Mouse (Mus musculus) left cerebral cortex, adult 18-20 months (tissue): ENCODE measurements around the gene Rps5. TPM values are rescaled to one million over a fixed set of nuclear protein-coding genes. Genes with fewer than 3 reads are reported as not detected.
"Not testable (repeated sequence)": the region's sequence is repeated elsewhere in the genome, so short reads cannot be mapped to it uniquely, and the experiment has no call there.

Experiments used
- DNase-seq, 2 experiments: peaks; one replicate each; pipeline ENCODE4 v3.0.0; 2021 to 2022; ENCODE audit warnings: low spot score in 2 of 2, mixed read lengths in 1 of 2
- long read RNA-seq, 2 experiments: library from polyadenylated mRNA; stranded (forward); transcript quantifications; one replicate each; pipeline ENCODE4 v2.0.0; 2021
- total RNA-seq, 2 experiments: library from RNA; stranded (reverse); gene quantifications; 2 replicates each; pipeline ENCODE4 v1.2.3; 2021

The Rps5 gene
- total RNA-seq = 100 to 1,000 TPM; 402 to 450 TPM
- long read RNA-seq, experiment 1, transcript Rps5-201 (6 exons, 761 nt) = major isoform, 103 of 111 reads
- long read RNA-seq, experiment 1, partial matches to known transcripts = 6 of 111 reads
- long read RNA-seq, experiment 1, other reads (novel, unspliced or antisense) = 1 of 111 reads
- long read RNA-seq, experiment 2, transcript Rps5-201 (6 exons, 761 nt) = major isoform, 82 of 88 reads
- long read RNA-seq, experiment 2, partial matches to known transcripts = 2 of 88 reads
- long read RNA-seq, experiment 2, other reads (novel, unspliced or antisense) = 3 of 88 reads

DNA sequence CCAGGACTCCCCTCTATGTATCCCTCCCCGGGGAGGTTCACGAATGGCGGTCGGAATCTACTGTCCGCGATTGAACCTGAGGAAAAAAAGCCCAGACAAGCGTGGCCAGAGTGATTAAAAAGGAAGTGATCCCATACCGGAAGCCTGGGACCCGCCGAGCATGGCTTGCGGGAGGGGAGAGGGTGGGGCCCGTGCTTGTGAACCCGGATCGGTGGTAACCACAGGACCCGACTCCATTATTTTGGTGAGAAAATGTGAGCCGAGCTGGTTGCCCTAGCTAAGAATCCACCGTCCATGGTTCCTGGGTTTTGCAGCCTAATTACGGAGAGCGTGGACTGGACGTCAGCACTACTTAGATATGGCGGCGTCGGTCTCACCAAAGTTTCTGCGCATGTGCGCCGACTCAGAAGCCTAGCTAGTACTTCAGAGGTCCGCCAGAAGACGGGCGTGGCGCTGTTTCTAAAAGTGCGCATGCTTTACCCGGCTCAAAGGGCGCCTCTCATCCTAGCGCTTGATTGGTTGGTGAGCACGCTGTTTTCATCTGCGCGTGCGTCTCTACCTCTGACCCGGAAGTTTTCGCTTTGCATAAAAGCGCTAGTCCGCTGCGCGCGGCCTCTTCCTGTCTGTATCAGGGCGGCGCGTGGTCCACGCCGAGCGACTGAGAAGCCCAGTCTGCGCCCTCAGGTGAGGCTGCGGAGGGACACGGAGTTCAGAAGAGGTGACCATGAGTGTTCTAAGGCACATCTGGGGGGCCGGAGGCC, at the start of gene Rps5:
TSS of gene Rps5 (plus strand) at position 586 of the 761 bp plus-strand sequence.
- peak; percentile 98 to 99 for DNase-seq

DNA sequence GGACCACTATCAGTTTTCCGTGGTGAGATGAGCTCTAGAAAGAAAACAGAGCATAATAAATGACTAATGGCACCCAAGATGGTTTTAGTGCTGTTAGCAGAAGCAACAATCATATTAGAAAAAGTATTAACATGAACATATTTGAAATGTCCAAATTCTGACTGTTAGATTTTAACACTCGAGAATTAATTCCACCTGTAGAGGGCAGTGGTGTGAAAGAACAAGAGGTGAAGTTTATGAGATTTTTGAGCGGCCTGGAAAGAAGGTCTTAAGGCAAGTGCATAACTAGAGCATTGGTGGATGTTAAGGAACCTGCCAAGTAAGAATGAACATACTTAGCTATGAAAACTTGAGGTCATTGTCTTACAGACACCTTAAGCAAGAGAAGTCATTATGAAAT, 47.8 kb upstream of the Rps5 start:
- no peak for DNase-seq

DNA sequence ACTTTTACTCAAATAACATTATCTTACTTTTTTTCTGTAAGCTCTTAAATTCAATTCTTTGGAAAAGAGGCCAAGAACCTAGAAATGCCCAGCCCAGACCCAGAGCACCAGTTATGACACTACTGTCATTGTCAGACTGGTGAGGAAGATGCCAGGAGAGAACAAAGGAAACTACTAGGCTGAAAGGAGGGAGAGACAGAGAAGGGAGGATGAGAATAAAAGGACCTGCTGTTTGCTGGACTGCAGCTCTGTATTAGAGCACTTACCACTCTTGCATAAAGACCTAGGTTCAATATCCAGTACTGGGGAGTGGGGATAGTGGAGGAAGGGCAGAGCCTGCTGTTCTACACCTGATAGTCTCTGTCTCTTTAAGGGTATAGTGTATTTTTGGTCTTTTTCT, 42.1 kb upstream of the Rps5 start:
- no peak for DNase-seq

DNA sequence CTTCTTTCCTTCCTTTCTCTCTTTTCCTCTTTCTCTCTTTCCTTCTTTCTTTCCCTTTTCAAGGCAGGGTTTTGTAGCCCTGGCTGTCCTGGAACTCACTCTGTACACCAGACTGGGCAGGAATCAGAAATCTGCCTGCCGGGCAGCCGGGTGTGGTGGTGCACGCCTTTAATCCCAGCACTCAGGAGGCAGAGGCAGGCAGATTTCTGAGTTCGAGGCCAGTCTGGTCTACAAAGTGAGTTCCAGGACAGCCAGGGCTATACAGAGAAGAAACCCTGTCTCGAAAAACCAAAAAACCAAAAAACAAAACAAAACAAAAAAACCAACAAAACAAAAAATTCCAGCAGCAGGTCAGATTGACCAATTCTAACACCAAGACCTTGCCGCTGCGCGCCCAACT, 41.6 kb upstream of the Rps5 start:
- not testable (repeated sequence) for DNase-seq

DNA sequence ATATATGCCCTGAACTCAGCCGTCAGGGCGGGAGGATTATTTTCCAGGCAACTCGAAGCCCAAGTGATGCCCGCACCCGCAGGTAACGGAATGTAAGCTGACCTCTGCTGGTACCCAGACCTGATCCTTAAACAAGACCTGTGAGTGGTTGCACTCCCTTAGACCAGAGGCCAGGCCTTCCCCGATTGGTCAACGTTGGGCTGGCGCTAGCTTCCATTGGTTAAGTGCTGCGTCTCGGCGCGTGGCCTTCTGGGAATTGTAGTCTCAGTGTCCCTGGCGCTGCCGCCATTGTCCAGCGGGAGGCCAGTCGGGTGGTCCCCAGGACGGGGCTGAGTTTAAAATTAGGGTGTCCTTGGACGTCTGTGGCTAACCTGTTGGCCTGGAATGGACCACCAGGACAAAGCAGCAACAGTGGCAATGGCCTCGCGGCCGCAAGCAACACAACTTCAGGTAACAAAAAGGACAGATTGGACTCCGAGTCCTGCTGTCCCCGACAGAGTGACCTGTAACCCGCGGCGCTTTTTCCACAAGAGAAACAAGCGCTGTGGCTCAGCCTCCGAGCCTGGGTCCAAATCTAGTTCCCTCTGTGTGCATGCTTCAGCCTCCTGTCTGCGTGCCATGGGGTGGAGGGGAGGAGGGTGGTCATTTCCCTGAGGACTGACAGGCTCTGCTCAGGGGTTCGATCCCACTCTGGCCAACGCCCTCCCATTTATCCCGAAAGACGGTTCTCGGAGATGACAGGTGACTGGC, 41.0 kb upstream of the Rps5 start, which contains the start of gene Zfp128:
TSS of gene Zfp128 (plus strand) at position 267 of the 750 bp plus-strand sequence.
- peak; percentile 96 to 97 for DNase-seq

DNA sequence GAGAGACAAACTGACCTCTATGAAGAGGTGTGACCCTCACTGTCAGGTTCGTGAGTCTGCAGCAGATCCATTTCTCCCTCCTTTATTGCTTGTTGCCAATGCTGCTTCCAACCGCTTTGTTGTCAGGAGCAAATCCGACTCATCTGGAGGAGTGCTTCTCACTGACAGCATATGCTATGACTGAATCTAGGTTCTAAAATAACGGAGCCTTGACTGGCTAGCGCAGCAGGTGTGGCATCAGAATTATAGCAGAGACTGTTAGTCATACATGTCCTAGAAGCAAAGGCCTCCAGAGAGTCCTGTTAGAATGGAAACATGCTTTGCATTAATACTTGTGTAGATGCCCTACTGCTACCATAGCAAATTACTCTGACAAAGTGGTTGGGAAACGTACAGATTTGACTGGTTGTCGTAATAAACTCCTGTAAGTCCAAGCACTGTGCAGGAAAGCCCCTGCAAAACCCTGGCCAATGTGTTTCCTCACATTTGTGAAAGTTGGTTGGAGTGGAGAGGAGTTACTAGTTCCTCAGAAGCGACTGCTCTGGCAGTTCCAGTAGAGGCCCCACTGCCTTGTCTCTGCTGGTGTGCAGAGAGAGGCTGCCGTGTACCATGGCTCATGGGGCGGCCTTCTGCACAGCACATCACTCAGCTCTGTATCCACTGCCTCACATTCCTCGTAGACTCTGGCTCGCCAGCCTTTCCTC, 35.4 kb upstream of the Rps5 start:
- no peak for DNase-seq

DNA sequence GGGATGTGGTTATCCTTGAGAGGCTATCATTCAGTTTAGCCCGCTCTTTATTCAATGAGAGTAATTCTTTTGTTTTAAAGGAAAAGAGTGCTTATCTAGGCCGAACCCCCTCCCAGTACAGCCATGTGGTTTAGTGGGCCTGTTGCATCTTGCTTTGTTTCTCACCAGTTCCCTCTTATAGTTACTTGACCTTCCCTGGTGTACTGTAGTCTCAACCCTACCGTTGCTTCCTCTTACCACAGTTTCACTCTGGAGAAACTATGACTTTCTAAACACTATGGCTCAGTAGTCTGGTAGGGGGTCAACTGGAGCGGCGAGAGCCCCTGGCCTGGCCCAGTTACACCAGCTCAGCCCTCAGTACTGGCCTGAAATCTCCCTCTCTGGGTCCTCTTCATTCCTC, 34.5 kb upstream of the Rps5 start:
- no peak for DNase-seq

DNA sequence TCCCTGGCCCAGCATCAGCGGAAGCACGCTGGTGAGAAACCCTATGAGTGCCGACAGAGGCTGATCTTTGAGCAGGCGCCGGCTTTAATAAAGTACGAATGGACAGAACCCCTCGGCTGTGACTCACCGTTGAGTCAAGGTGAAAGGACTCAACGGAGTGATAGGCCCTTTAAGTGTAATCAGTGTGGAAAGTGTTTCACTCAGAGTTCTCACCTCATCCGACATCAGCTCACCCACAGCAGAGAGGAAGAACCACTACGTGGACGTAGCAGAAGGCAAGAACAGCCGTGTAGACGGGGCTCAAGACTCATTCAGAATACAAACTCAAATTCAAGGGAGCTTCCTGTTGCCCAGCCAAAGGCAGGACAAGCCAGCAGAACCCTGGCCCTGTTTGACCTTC, 31.2 kb upstream of the Rps5 start:
- DNase-seq = no peak

DNA sequence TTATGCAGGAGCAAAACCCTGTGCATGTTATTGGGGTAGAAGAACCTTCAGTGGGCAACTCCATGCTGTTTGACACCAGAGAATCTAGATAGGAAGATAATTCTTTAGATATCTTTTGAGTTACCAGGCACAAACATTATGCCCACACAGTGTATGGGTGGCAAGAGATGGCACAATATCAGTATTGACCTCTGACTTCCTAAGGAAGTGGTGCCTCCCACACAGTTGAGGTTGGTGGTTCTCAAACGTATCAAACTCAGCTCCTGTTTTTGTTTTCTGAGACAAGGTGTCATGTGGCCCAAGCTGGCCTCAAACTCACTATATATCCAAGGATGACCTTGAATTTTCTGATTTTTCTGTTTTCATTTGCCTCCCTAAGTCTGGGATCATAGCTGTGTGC, 30.8 kb upstream of the Rps5 start:
- DNase-seq = no peak

DNA sequence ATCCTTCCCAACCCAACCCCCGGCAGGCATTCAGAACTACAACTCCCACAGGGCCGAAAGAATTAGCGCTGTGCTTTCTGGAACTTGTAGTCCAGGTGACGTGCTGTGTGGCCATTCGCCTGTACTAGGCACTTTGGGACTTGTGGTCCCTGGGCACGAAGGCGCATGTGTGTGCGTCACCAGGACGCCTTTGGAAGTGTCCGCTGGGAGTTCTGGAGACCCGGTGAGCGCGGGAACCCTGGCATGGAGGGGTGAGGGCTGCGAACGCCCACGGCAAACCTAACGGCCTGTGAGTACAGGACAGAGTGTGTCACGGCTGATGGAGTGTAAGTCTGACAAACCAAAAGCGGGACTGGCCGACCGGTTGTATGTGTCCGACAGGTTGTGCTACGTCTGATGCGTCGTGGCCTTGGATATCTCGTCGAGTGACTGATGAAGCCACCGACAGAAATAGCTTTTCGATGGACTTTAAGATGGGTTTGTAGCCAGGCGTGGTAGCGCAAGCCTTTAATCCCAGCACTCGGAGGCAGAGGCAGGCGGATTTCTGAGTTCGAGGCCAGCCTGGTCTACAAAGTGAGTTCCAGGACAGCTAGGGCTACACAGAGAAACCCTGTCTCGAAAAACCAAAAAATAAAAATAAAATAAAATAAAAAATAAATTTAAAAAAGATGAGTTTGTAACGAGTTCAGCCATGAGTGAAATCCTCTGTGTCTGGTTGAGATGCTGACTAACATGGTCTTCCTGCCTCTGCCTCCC, 24.3 kb upstream of the Rps5 start, which contains the start of gene Zscan22:
TSS of gene Zscan22 (plus strand) at position 161 of the 756 bp plus-strand sequence.
- peak; percentile 94 to 96 for DNase-seq

DNA sequence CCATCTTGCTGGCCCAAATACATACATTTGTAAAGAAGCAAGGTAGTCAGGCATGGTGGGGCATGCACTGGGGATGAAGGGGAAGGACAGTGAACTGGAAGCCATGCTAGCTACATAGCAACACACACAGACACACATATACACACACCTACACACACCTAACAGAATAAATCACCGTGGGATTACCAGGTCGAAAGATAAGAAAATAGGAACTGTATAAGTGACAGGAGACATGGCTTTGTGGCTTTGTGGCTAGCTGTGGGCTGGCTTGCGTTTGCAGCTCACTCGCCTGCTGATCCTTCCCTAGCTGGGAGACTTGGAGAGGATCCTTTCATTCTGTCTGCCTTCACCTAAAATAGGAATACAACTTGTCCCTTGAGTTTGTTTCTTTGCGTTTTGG, 20.6 kb upstream of the Rps5 start:
- no peak for DNase-seq

DNA sequence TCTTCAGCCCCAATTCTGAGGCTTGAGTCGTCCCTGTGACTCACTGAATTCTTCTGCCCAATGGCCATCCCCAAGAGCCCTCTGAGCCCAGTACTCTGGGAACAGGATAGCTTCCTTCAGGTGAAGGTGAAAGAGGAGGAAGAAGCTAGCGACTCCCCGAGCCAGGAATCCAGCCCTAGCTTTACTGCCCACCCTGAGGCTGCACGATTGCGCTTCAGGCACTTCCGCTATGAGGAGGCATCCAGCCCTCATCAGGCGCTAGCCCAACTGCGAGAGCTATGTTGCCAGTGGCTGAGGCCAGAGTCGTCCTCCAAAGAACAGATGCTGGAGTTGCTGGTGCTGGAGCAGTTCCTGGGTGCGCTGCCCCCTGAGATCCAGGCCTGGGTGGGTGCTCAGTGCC, 18.5 kb upstream of the Rps5 start:
- no peak for DNase-seq

DNA sequence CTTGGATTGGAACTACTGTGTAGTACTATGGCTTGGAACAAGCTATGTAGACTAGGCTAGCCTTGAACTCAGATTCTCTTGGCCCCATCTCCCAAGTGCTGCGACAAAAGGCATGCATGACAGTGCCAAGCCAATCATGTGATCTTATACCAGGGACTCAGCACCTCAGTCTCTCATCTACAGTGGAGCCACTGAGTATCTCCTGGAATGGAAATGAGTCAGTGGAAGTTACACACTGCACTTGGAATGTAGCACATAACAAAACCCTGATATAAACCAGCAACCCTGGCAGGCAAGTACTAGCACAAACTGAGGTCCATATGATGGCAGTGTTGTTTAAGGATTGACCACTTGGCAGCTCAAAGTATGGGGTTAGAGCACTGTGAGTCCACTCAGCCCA, 16.9 kb upstream of the Rps5 start:
- no peak for DNase-seq

DNA sequence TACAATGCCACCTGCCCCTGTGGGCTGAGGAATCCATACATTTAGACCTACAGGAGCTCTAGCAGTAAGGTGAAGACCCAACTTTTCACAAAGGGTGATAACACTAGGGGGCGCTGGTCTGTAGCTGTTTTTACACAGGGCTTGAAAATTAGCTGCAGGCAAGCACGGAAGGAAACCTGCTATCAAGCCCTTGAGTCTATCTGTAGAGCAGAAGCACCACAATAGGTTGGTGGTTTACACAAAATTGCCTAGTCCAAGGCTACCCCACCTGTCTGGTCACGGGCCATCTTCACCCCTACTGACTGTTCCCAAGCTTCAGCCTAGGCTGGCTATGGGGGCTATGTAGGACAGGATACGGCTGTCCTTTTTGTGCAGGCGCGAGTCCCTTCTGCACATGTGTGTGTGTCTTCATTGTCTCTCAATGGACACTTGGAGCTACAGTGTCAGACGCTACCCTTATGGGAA, 12.6 kb upstream of the Rps5 start:
- peak; percentile 72 to 87 for DNase-seq

DNA sequence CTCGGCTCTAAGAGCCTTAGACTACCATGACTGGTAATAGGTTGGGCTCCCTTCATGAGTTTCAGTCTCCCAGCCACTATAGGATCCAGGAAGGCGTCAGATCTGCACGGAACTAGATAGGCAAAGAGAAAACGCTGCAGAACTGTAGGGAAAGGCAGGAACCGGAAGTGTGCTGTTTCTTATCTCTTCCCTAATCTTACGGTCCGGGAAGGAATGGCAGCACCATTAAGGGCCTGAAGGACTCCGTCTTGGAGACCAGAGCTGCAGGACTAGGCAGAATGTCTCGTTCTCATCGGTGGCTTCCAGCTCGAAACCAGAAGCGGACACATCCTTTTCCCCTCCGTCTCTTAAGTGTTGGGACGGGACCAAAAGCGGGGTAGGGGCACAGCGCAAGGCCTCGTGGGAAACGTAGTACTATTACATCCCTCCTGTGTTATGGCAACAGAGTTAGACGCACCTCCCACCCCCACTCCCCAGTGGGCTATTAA, 11.9 kb upstream of the Rps5 start:
- peak; percentile 58 to 65 for DNase-seq

DNA sequence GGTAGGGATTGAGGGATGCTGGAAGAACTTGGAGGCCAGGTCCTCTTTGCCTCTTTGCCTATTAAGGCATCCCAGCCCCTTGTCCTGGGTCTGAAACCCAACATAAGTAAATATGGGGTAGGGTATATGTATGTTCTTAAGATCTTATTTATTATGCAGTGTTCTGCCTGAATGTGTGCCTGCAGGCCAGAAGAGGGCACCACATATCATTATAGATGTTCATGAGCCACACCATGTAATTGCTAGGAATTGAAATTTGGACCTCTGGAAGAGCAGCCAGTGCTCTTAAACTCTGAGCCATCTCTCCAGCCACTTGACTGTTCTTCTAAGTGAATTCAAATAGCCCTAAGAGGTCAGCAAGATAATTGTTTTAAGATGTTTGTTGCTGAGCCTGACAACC, 8.5 kb upstream of the Rps5 start:
- DNase-seq = no peak

DNA sequence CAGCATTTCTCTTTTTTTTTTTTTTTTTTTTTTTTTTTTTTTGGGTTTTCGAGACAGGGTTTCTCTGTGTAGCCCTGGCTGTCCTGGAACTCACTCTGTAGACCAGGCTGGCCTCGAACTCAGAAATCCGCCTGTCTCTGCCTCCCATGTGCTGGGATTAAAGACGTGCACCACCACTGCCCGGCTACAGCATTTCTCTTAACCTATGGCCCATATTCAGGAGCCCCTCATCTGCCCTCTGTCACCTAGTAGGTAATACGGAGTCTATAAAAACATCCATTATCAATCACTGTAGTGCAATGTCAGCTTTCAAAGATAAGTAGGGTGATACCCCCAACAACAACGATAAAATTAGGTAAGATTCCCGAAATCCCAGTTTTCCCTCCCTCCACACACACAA, 1.6 kb upstream of the Rps5 start:
- DNase-seq = not testable (repeated sequence)

DNA sequence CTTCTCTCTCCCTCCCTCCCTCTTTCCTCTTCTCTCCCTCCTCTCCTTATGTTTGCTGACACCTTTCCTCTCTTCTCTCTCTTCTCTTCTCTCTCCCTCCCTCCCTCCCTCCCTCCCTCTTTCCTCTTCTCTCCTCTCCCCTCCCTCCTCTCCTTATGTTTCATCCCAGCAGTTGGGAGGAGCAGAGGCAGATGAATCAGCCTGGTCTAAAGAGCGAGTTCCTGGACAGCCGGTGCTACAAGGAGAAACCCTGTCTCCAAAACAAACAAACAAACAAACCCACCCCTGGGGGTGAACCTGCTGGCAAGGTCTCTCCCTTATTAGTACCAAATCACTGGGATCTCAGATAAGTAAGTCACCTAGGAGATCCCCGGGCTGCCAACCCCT, 779 bp upstream of the Rps5 start:
- DNase-seq = no peak

DNA sequence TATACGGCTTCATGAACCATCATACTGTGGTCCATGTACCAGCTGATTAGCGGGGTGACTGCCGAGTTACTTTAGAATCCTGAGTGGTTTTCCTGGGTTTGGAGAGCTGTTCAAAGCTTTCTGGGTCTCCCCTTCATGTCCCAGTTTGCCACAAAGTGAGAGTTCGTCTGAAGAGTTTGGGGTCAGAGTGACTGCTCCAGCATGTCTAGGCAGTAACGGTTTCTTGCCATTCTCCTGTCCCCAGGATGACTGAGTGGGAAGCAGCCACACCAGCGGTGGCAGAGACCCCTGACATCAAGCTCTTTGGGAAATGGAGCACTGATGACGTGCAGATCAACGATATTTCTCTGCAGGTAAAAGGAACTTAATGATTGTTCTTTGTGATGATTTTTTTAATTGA, 639 bp downstream of the Rps5 start:
- DNase-seq = no peak

DNA sequence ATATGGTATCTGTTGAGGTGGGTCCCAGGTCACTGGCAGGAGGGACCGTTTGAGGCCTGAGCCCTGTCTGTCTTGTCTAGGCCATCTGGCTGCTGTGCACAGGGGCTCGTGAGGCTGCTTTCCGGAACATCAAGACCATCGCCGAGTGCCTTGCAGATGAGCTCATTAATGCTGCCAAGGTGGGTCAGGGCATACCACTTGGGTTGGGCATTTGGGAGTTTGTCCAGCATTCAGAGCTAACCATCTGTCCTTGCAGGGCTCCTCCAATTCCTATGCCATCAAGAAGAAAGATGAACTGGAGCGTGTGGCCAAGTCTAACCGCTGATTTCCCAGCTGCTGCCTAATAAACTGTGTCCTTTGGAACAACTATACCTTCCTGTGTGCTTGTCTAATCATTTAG, 4.2 kb downstream of the Rps5 start:
- no peak for DNase-seq
